Mouse (Mus musculus): ENCODE measurements around the gene Mfsd11. TPM values are rescaled to one million over a fixed set of nuclear protein-coding genes. Genes with fewer than 3 reads are reported as not detected.

Gene Mfsd11
- total and polyA plus RNA-seq, 3 experiments, result 25.4 to 25.7 TPM; not detected in 1

GRCm38 (mm10) chr11:116843261-116844233 is 8.7 kb upstream of the Mfsd11 start, which contains the start of the genes Mettl23 and Jmjd6 (continued):
- TF ChIP-seq TCF12 (IDR thresholded peaks at IDR 0.05; ENCODE audit: low read depth, low read length), result peak; percentile 55
- no peak; a peak in 1 of 4 replicates for TF ChIP-seq USF2 (IDR thresholded peaks at IDR 0.05; ENCODE audit: borderline replicate concordance in 1 of 2, insufficient read depth in 1 of 2, low read depth in 1 of 2, low read length in 2 of 2)
- TF ChIP-seq SIN3A (IDR thresholded peaks at IDR 0.05; ENCODE audit: low read length), result peak; percentile 92
- TF ChIP-seq EP300 (IDR thresholded peaks at IDR 0.05; ENCODE audit: low read depth in 1 of 2, low read length in 2 of 2), result no peak
- TF ChIP-seq POLR2A (IDR thresholded peaks at IDR 0.05; ENCODE audit: control insufficient read depth in 1 of 2, insufficient read depth in 1 of 2, low read depth in 1 of 2, low read length in 2 of 2, poor library complexity in 1 of 2), result peak; percentile 59 to 86
- TF ChIP-seq SMC3 (IDR thresholded peaks at IDR 0.05; ENCODE audit: low read depth, low read length), result no peak
- peak; percentile 96 for TF ChIP-seq MYC (IDR thresholded peaks at IDR 0.05; ENCODE audit: low read depth, low read length)
- peak; percentile 58; the same call in 1 of the 2 replicates for TF ChIP-seq E2F4 (IDR thresholded peaks at IDR 0.05; ENCODE audit: borderline replicate concordance, low read depth, low read length)
- no peak for TF ChIP-seq GATA1 (IDR thresholded peaks at IDR 0.05; ENCODE audit: low read depth, low read length)

GRCm38 (mm10) chr11:116846593-116847181 is 5.6 kb upstream of the Mfsd11 start:
- DNase-seq (ENCODE audit: low read depth, low spot score), result peak; percentile 60
- H3K27ac ChIP-seq (ENCODE audit: control insufficient read depth, low read depth, low read length), result 0 out of 2 replicates have a peak overlapping the region, but pooled peaks have one; percentile 1
- H3K79me2 ChIP-seq (ENCODE audit: control insufficient read depth, insufficient read depth, low read length, poor library complexity), result peaks cover 65% of the 10 kb centered on the region
- H3K4me1 ChIP-seq (ENCODE audit: control insufficient read depth in 1 of 2, insufficient read depth in 2 of 2, low read length in 2 of 2), result peaks cover 5 to 15% of the 10 kb centered on the region in 2 experiments; a peak in 3 of 4 replicates
- H3K27me3 ChIP-seq (ENCODE audit: control insufficient read depth in 1 of 2, insufficient read depth in 2 of 2, low read length in 2 of 2), result no peaks in the 10 kb centered on the region
- no peak overlapping the region for H3K4me3 ChIP-seq (ENCODE audit: control insufficient read depth in 1 of 2, insufficient read depth in 1 of 2, low read depth in 2 of 2, low read length in 2 of 2)
- H3K9ac ChIP-seq (ENCODE audit: control insufficient read depth, low read depth, low read length, poor library complexity, severe bottlenecking), result no peak overlapping the region
- TF ChIP-seq ZMIZ1 (IDR thresholded peaks at IDR 0.05; ENCODE audit: low read depth, low read length) (no peak), SMC3 (IDR thresholded peaks at IDR 0.05; ENCODE audit: low read depth, low read length) (no peak), MAX (IDR thresholded peaks at IDR 0.05; ENCODE audit: low read length) (no peak), USF1 (IDR thresholded peaks at IDR 0.05; ENCODE audit: low read depth, low read length) (peak; percentile 76), ZC3H11A (IDR thresholded peaks at IDR 0.05; ENCODE audit: low read depth, low read length) (no peak), MEF2A (IDR thresholded peaks at IDR 0.05; ENCODE audit: extremely low read depth, insufficient replicate concordance, low read depth, low read length, poor library complexity, severe bottlenecking) (no peak), RCOR1 (IDR thresholded peaks at IDR 0.05; ENCODE audit: low read depth, low read length) (peak; percentile 49; the same call in 1 of the 2 replicates), SIN3A (IDR thresholded peaks at IDR 0.05; ENCODE audit: low read length) (no peak; the same call in 1 of the 2 replicates), E2F4 (IDR thresholded peaks at IDR 0.05; ENCODE audit: borderline replicate concordance, low read depth, low read length) (no peak), ZNF384 (IDR thresholded peaks at IDR 0.05; ENCODE audit: low read depth, low read length) (peak; percentile 92), TAL1 (IDR thresholded peaks at IDR 0.05; ENCODE audit: low read length) (no peak), GATA1 (IDR thresholded peaks at IDR 0.05; ENCODE audit: low read depth, low read length) (peak; percentile 34; the same call in 1 of the 2 replicates), BHLHE40 (IDR thresholded peaks at IDR 0.05; ENCODE audit: borderline replicate concordance, low read depth, low read length) (no peak), NRF1 (IDR thresholded peaks at IDR 0.05; ENCODE audit: insufficient read depth, low read depth, low read length, poor library complexity, severe bottlenecking) (no peak), NELFE (IDR thresholded peaks at IDR 0.05; ENCODE audit: low read depth, low read length) (no peak), TCF12 (IDR thresholded peaks at IDR 0.05; ENCODE audit: low read depth, low read length) (no peak), KAT2A (conservative IDR thresholded peaks at IDR 0.05; ENCODE audit: low read depth, low read length) (no peak)
- H3K36me3 ChIP-seq (ENCODE audit: control insufficient read depth in 1 of 2, insufficient read depth in 2 of 2, low read length in 2 of 2), result peaks cover 21 to 48% of the 10 kb centered on the region in 2 experiments
- H3K9me3 ChIP-seq (replicated peaks; ENCODE audit: insufficient read depth, low read length), result no peaks in the 10 kb centered on the region
